Mouse (Mus musculus): ENCODE results near the gene Rbm47. TPM values are rescaled to one million over a fixed set of nuclear protein-coding genes. Genes with fewer than 3 reads are reported as not detected.

Rbm47 gene
- polyA plus RNA-seq, 1 experiment from 2014 or later = 2.6 TPM

- Histone ChIP-seq H3K4me2 (no peak overlapping the region), H3K27ac (no peak overlapping the region), H3K9ac (no peak overlapping the region), H3K4me3 (no peak overlapping the region), H3K36me3 (ENCODE audit: poor library complexity, severe bottlenecking) (no peaks in the 10 kb centered on the region), H3K9me3 (replicated peaks) (no peaks in the 10 kb centered on the region), H3K4me1 (peaks cover 14% of the 10 kb centered on the region), H3K27me3 (no peaks in the 10 kb centered on the region)
- WGBS = 88% methylated on average over 12 of the region's 12 CpGs
- ATAC-seq = no peak
Observed at GRCm38 (mm10) chr5:66068068-66068920, 104.6 kb downstream of the Rbm47 start.

- Histone ChIP-seq H3K4me3 (no peak overlapping the region), H3K27me3 (no peaks in the 10 kb centered on the region), H3K4me1 (peaks cover 14% of the 10 kb centered on the region), H3K9me3 (replicated peaks) (no peaks in the 10 kb centered on the region), H3K36me3 (ENCODE audit: poor library complexity, severe bottlenecking) (no peaks in the 10 kb centered on the region), H3K9ac (no peak overlapping the region), H3K4me2 (no peak overlapping the region), H3K27ac (no peak overlapping the region)
- ATAC-seq = no peak
- WGBS = 40% methylated on average over 7 of the region's 7 CpGs
Observed at GRCm38 (mm10) chr5:66067219-66067618, 105.7 kb downstream of the Rbm47 start.

GRCm38 (mm10) chr5:66062930-66063220 is 110.0 kb downstream of the Rbm47 start:
- Histone ChIP-seq H3K36me3 (ENCODE audit: poor library complexity, severe bottlenecking) (no peaks in the 10 kb centered on the region), H3K4me1 (0 out of 2 replicates have a peak, but pooled peaks cover 3% of the 10 kb centered on the region), H3K9me3 (replicated peaks) (no peaks in the 10 kb centered on the region), H3K9ac (no peak overlapping the region), H3K4me3 (no peak overlapping the region), H3K27me3 (no peaks in the 10 kb centered on the region), H3K4me2 (no peak overlapping the region), H3K27ac (no peak overlapping the region)
- ATAC-seq = no peak
- 76% methylated on average over 3 of the region's 3 CpGs for WGBS

GRCm38 (mm10) chr5:66062046-66062929 is 110.6 kb downstream of the Rbm47 start:
- H3K4me2 ChIP-seq = no peak overlapping the region
- H3K36me3 ChIP-seq (ENCODE audit: poor library complexity, severe bottlenecking) = no peaks in the 10 kb centered on the region
- no peaks in the 10 kb centered on the region for H3K27me3 ChIP-seq
- no peaks in the 10 kb centered on the region for H3K9me3 ChIP-seq (replicated peaks)
- 0 out of 2 replicates have a peak, but pooled peaks cover under 1% of the 10 kb centered on the region for H3K4me1 ChIP-seq
- H3K4me3 ChIP-seq = no peak overlapping the region
- 74% methylated on average over 19 of the region's 19 CpGs for WGBS
- H3K27ac ChIP-seq = no peak overlapping the region
- H3K9ac ChIP-seq = no peak overlapping the region
- peak; percentile 36; the same call in 1 of the 2 replicates for ATAC-seq

- H3K4me2 ChIP-seq = no peak overlapping the region
- H3K27ac ChIP-seq = no peak overlapping the region
- no peak for ATAC-seq
- H3K4me1 ChIP-seq = no peaks in the 10 kb centered on the region
- no peak overlapping the region for H3K4me3 ChIP-seq
- H3K9ac ChIP-seq = no peak overlapping the region
- no peaks in the 10 kb centered on the region for H3K36me3 ChIP-seq (ENCODE audit: poor library complexity, severe bottlenecking)
- H3K9me3 ChIP-seq (replicated peaks) = no peaks in the 10 kb centered on the region
- H3K27me3 ChIP-seq = no peaks in the 10 kb centered on the region
- WGBS = 83% methylated on average over 4 of the region's 4 CpGs
Observed at GRCm38 (mm10) chr5:66061667-66062045, 111.3 kb downstream of the Rbm47 start.

- Histone ChIP-seq H3K36me3 (ENCODE audit: poor library complexity, severe bottlenecking) (no peaks in the 10 kb centered on the region), H3K9ac (no peak overlapping the region), H3K9me3 (replicated peaks) (no peaks in the 10 kb centered on the region), H3K4me1 (no peaks in the 10 kb centered on the region), H3K4me2 (no peak overlapping the region), H3K27me3 (no peaks in the 10 kb centered on the region), H3K4me3 (no peak overlapping the region), H3K27ac (no peak overlapping the region)
- no peak for ATAC-seq
- WGBS = 93% methylated on average over 5 of the region's 5 CpGs
Observed at GRCm38 (mm10) chr5:66058844-66059243, 114.1 kb downstream of the Rbm47 start.

GRCm38 (mm10) chr5:66056680-66057079 is 116.2 kb downstream of the Rbm47 start:
- H3K4me1 ChIP-seq = peaks cover 5% of the 10 kb centered on the region
- no peak overlapping the region for H3K4me3 ChIP-seq
- H3K36me3 ChIP-seq (ENCODE audit: poor library complexity, severe bottlenecking) = no peaks in the 10 kb centered on the region
- H3K9me3 ChIP-seq (replicated peaks) = no peaks in the 10 kb centered on the region
- H3K9ac ChIP-seq = no peak overlapping the region
- no peak for ATAC-seq
- no peak overlapping the region for H3K4me2 ChIP-seq
- H3K27me3 ChIP-seq = no peaks in the 10 kb centered on the region
- WGBS = 82% methylated on average over 4 of the region's 4 CpGs
- H3K27ac ChIP-seq = no peak overlapping the region

- no peak overlapping the region for H3K4me2 ChIP-seq
- H3K4me3 ChIP-seq = no peak overlapping the region
- H3K9ac ChIP-seq = no peak overlapping the region
- no peak for ATAC-seq
- no peaks in the 10 kb centered on the region for H3K36me3 ChIP-seq (ENCODE audit: poor library complexity, severe bottlenecking)
- 69% methylated on average over 9 of the region's 9 CpGs for WGBS
- no peak overlapping the region for H3K27ac ChIP-seq
- peaks cover 19% of the 10 kb centered on the region for H3K4me1 ChIP-seq
- H3K9me3 ChIP-seq (replicated peaks) = no peaks in the 10 kb centered on the region
- H3K27me3 ChIP-seq = no peaks in the 10 kb centered on the region
Observed at GRCm38 (mm10) chr5:66054394-66054793, 118.5 kb downstream of the Rbm47 start.

- Histone ChIP-seq H3K9ac (no peak overlapping the region), H3K4me2 (no peak overlapping the region), H3K27ac (no peak overlapping the region), H3K27me3 (no peaks in the 10 kb centered on the region), H3K4me3 (no peak overlapping the region), H3K9me3 (replicated peaks) (no peaks in the 10 kb centered on the region), H3K36me3 (ENCODE audit: poor library complexity, severe bottlenecking) (no peaks in the 10 kb centered on the region), H3K4me1 (peaks cover 19% of the 10 kb centered on the region)
- no peak for ATAC-seq
- WGBS = 92% methylated on average over 20 of the region's 20 CpGs
Observed at GRCm38 (mm10) chr5:66052777-66053548, 120.0 kb downstream of the Rbm47 start.

- WGBS = 47% methylated on average over 5 of the region's 5 CpGs
- Histone ChIP-seq H3K9ac (no peak overlapping the region), H3K9me3 (replicated peaks) (no peaks in the 10 kb centered on the region)
Observed at GRCm38 (mm10) chr5:66050841-66051240, 122.1 kb downstream of the Rbm47 start.

GRCm38 (mm10) chr5:66046356-66046755 is 126.6 kb downstream of the Rbm47 start:
- Histone ChIP-seq H3K4me3 (no peak overlapping the region), H3K4me1 (peaks cover 11% of the 10 kb centered on the region), H3K27ac (no peak overlapping the region), H3K9me3 (replicated peaks) (no peaks in the 10 kb centered on the region), H3K27me3 (no peaks in the 10 kb centered on the region), H3K36me3 (ENCODE audit: poor library complexity, severe bottlenecking) (no peaks in the 10 kb centered on the region), H3K9ac (no peak overlapping the region), H3K4me2 (no peak overlapping the region)
- WGBS = 90% methylated on average over 3 of the region's 3 CpGs
- ATAC-seq = no peak

More at GRCm38 (mm10) chr5:66050841-66051240, 122.1 kb downstream of the Rbm47 start:
- Histone ChIP-seq H3K4me3 (no peak overlapping the region), H3K27ac (no peak overlapping the region), H3K4me1 (peaks cover 19% of the 10 kb centered on the region), H3K36me3 (ENCODE audit: poor library complexity, severe bottlenecking) (no peaks in the 10 kb centered on the region), H3K4me2 (no peak overlapping the region), H3K27me3 (no peaks in the 10 kb centered on the region)
- no peak for ATAC-seq

- Histone ChIP-seq H3K27ac (no peak overlapping the region), H3K9ac (no peak overlapping the region), H3K4me1 (no peaks in the 10 kb centered on the region), H3K4me2 (no peak overlapping the region), H3K4me3 (no peak overlapping the region), H3K27me3 (no peaks in the 10 kb centered on the region), H3K36me3 (ENCODE audit: poor library complexity, severe bottlenecking) (no peaks in the 10 kb centered on the region), H3K9me3 (replicated peaks) (no peaks in the 10 kb centered on the region)
- no peak for ATAC-seq
- WGBS = 90% methylated on average over 3 of the region's 3 CpGs
Observed at GRCm38 (mm10) chr5:66043897-66044296, 129.0 kb downstream of the Rbm47 start.

All from forebrain, embryonic 13.5 days (tissue).